Mouse (Mus musculus) forebrain, embryonic 15.5 days (tissue): Measurements from ENCODE around the gene Ctsll3. TPM values are rescaled to one million over a fixed set of nuclear protein-coding genes. Genes with fewer than 3 reads are reported as not detected.

ENCODE experiments used
- ATAC-seq: fragments of 200-750 bp; cut with Nextera tagmentation; replicated peaks from 2 replicates; pipeline ENCODE4 v1.8.0; 2017; ENCODE audit warnings: mild to moderate bottlenecking, moderate TSS enrichment, moderate library complexity
- H3K27ac ChIP-seq: fragments of 300-500 bp; sonication (generic); replicated peaks from 2 replicates; pipeline ENCODE4 v1.5.1; 2015; ENCODE audit warnings: mild to moderate bottlenecking, inconsistent platforms
- H3K27me3 ChIP-seq: fragments of 300-500 bp; sonication (generic); 2 replicates; pipeline ENCODE4 v1.6.1; 2015; ENCODE audit warnings: inconsistent platforms
- H3K36me3 ChIP-seq: fragments of 300-500 bp; sonication (generic); 2 replicates; pipeline ENCODE4 v1.6.1; 2015; ENCODE audit warnings: mild to moderate bottlenecking, inconsistent platforms
- H3K4me1 ChIP-seq: fragments of 300-500 bp; sonication (generic); 2 replicates; pipeline ENCODE4 v1.6.1; 2015; ENCODE audit warnings: inconsistent platforms
- H3K4me2 ChIP-seq: fragments of 300-500 bp; sonication (generic); replicated peaks from 2 replicates; pipeline ENCODE4 v1.6.1; 2015; ENCODE audit warnings: mild to moderate bottlenecking, inconsistent platforms
- H3K4me3 ChIP-seq: fragments of 300-500 bp; sonication (generic); 2 replicates; pipeline ENCODE4 v1.5.1; 2015; ENCODE audit warnings: mild to moderate bottlenecking, inconsistent platforms
- H3K9ac ChIP-seq: fragments of 300-500 bp; sonication (generic); replicated peaks from 2 replicates; pipeline ENCODE4 v1.6.1; 2015; ENCODE audit warnings: mild to moderate bottlenecking, inconsistent platforms
- H3K9me3 ChIP-seq: fragments of 300-500 bp; sonication (generic); 2 replicates; pipeline ENCODE4 v1.6.1; 2016; ENCODE audit warnings: inconsistent platforms
- WGBS: fragments of 180-500 bp; shearing (Covaris S2); methylation state at CpG from one replicate; pipeline ENCODE4 v1.1.7; 2015; ENCODE audit warnings: mixed read lengths; 5-methylcytosine and 5-hydroxymethylcytosine counted together
- polyA plus RNA-seq: library from polyadenylated mRNA; unstranded; fragments of >200 nt; fragmentation: Nextera tagmentation; extraction: Ambion mirVana; gene quantifications from 2 replicates; pipeline ENCODE4 v1.2.1, GENCODE M21; 2015

Ctsll3 gene
- polyA plus RNA-seq = not detected in 2 replicates

- no peak within 1 kb of the TSS for H3K9ac ChIP-seq
- no peak within 1 kb of the TSS for H3K4me2 ChIP-seq
- 78% methylated on average over 1 of the region's 1 CpGs for WGBS
- H3K4me3 ChIP-seq = no peak within 1 kb of the TSS
- no peak within 1 kb of the TSS for H3K27ac ChIP-seq
- no peaks in the 10 kb centered on the region for H3K4me1 ChIP-seq
- ATAC-seq = no peak
- H3K27me3 ChIP-seq = no peaks in the 10 kb centered on the region
- no peaks in the 10 kb centered on the region for H3K36me3 ChIP-seq
- H3K9me3 ChIP-seq = no peaks in the 10 kb centered on the region
Observed at GRCm38 (mm10) chr13:60802749-60803148, at the start of gene Ctsll3. TSS of gene Ctsll3 (minus strand) at chr13:60802849.

DNA sequence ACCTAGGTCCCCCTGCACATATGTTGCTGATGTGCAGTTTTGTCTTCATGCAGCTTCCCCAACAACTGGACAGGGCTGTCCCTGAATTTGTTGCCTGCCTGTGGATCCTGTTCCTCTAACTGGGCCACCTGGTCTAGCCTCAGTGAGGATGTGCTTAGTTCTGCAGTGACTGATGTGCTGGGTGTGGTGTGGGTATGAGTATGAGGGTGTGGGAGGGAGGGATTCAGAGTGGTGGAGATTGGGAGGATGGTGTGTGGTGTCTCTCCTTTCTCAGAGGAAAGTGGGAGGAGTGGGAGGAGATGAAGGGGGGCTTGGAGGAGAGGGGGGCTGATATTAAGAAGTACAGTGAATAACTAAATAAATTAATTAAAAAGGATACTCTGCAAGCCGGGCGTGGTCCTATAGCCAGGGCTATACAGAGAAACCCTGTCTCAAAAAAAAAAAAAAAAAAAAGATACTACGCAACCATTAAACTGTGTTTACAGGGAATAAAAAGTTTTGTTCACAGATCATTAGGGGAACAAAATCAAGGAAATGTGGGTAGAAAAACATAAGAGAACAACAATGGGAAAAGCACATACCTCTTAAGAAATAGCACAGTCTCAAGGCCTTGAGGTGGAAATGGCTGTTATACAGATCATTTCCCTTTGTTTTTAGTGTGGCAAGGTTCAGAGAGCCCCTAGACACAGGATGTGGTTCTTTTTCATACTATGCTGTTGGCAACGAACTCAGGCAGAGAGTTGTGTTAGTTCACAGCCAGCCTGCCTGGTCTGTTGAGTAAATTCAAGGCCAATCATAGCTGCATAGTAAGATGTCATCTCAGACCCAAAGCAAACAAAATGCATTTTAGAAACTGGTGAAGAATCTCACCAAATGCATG is 45.8 kb upstream of the Ctsll3 start:
- WGBS = 89% methylated on average over 4 of the region's 4 CpGs
- no peak for ATAC-seq
- H3K4me1 ChIP-seq = no peaks in the 10 kb centered on the region

GRCm38 (mm10) chr13:60843153-60843552 is 40.5 kb upstream of the Ctsll3 start:
- no peaks in the 10 kb centered on the region for H3K9me3 ChIP-seq
- no peak overlapping the region for H3K27ac ChIP-seq
- H3K36me3 ChIP-seq = no peaks in the 10 kb centered on the region
- no peaks in the 10 kb centered on the region for H3K4me1 ChIP-seq
- 77% methylated on average over 8 of the region's 8 CpGs for WGBS
- no peak overlapping the region for H3K4me3 ChIP-seq
- no peak overlapping the region for H3K9ac ChIP-seq
- ATAC-seq = no peak
- no peaks in the 10 kb centered on the region for H3K27me3 ChIP-seq
- H3K4me2 ChIP-seq = no peak overlapping the region

More for the DNA sequence above, 45.8 kb upstream of the Ctsll3 start:
- Histone ChIP-seq H3K27ac (no peak overlapping the region), H3K36me3 (no peaks in the 10 kb centered on the region), H3K4me3 (no peak overlapping the region), H3K9ac (no peak overlapping the region), H3K27me3 (no peaks in the 10 kb centered on the region), H3K4me2 (no peak overlapping the region), H3K9me3 (no peaks in the 10 kb centered on the region)

GRCm38 (mm10) chr13:60842703-60843102 is 40.1 kb upstream of the Ctsll3 start:
- Histone ChIP-seq H3K4me3 (no peak overlapping the region), H3K36me3 (no peaks in the 10 kb centered on the region), H3K9ac (no peak overlapping the region), H3K4me1 (no peaks in the 10 kb centered on the region), H3K27me3 (no peaks in the 10 kb centered on the region), H3K27ac (no peak overlapping the region), H3K9me3 (no peaks in the 10 kb centered on the region), H3K4me2 (no peak overlapping the region)
- ATAC-seq = no peak
- 86% methylated on average over 6 of the region's 6 CpGs for WGBS

DNA sequence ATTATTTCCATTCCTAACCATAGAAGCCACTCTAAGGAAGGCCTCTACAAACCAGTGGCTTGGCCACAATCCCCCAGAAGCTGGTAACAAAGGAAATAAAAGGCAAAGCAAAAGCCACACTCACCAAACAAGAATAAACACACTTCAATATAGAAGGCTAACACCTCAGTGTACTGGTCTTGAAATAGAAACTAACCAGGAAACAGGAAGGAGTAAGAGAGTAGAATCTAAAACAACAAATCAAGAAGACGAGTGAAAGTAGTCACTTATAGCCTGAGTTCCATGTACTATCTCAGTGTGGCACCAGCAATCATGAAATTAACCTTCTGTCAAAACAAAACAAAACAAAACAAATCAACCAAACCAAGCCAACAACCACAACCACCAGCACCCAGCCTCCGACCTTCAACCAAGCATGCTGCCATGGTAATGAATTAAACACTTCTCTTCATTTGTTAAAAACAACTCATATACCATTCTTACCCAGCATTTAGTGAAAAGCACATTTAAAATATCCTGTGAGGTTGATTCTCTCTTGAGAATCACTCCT is 36.8 kb upstream of the Ctsll3 start:
- Histone ChIP-seq H3K9ac (no peak overlapping the region), H3K27me3 (no peaks in the 10 kb centered on the region), H3K36me3 (no peaks in the 10 kb centered on the region), H3K4me2 (no peak overlapping the region), H3K4me3 (no peak overlapping the region), H3K9me3 (no peaks in the 10 kb centered on the region), H3K27ac (no peak overlapping the region), H3K4me1 (no peaks in the 10 kb centered on the region)
- WGBS = 75% methylated on average over 2 of the region's 2 CpGs
- ATAC-seq = no peak

DNA sequence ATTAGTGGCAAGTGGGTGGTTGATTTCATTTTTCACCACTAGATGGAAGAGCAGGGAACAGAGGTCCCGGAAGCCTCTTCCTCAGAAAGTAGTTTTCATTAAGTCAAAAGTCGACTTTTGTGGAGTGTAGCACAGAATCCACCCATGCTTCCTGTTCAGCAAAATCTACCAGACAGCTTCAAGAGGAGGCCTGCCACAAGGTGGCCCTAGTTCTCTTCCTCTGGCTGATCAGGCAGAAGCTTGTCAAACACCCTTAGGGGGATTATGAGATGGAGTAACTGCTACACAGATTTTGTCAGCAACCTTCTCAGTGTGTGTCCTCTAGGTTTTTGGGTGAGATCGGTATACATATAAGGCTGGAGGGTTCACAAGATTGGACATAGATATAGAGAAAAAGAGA is 23.4 kb upstream of the Ctsll3 start:
- Histone ChIP-seq H3K4me2 (no peak overlapping the region), H3K4me3 (no peak overlapping the region), H3K27me3 (no peaks in the 10 kb centered on the region), H3K9me3 (no peaks in the 10 kb centered on the region), H3K9ac (no peak overlapping the region), H3K4me1 (no peaks in the 10 kb centered on the region), H3K27ac (no peak overlapping the region), H3K36me3 (no peaks in the 10 kb centered on the region)
- 74% methylated on average over 3 of the region's 3 CpGs for WGBS
- no peak for ATAC-seq

DNA sequence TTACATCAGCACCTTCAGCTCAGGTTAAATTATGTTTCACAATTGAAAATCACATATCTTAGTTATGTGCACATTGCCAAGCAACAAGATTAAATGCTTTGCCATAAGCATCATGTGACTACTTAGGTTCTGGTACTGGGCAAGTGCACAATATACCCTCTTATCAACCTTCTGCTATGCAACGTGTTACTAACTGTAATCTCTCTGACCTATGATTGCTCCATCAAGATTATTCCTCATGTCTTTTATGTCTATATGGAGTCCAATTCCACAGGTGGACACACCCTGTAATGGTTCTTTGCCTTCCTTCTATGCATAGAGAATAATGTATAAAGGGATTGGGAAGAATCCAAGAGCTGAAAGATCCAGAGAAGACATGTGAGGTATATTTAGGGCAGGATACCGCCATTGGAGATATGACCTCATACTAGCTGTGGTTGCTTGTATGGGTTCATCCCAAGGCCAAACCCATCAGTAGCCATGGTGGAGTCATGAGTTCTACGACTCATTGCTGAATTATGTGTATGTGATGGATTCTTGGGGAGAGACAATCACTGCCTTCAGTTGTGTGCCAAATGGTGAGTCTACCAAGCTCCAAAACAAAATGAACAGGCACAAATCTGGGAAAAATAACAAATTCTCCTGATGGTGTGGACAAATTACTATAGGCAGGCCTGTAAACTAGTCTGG is 18.0 kb upstream of the Ctsll3 start:
- Histone ChIP-seq H3K4me1 (no peaks in the 10 kb centered on the region), H3K27me3 (no peaks in the 10 kb centered on the region), H3K4me2 (no peak overlapping the region), H3K36me3 (no peaks in the 10 kb centered on the region), H3K27ac (no peak overlapping the region), H3K9ac (no peak overlapping the region), H3K9me3 (no peaks in the 10 kb centered on the region), H3K4me3 (no peak overlapping the region)
- ATAC-seq = no peak
- 74% methylated on average over 3 of the region's 3 CpGs for WGBS

DNA sequence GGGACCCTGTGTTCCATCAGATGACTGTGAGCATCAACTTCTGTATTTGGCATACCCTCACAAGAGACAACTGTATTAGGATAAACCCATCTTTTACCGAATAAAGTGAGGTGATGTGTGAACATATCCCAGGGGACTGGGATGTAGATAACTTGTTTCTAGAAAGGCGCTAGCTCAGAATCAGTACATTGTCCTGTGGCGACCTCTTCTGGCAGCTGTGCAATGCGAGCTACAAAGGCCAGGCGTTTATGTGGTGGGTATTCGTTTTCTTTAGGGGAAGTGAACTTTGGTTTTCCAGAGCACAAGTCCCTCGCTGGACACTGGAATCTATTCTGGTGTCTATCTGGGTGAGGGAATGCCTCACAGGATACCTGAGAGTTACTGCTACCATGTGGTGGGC is 16.8 kb upstream of the Ctsll3 start:
- H3K4me2 ChIP-seq = no peak overlapping the region
- no peaks in the 10 kb centered on the region for H3K27me3 ChIP-seq
- no peak overlapping the region for H3K9ac ChIP-seq
- H3K4me3 ChIP-seq = no peak overlapping the region
- H3K9me3 ChIP-seq = no peaks in the 10 kb centered on the region
- H3K27ac ChIP-seq = no peak overlapping the region
- no peaks in the 10 kb centered on the region for H3K4me1 ChIP-seq
- no peaks in the 10 kb centered on the region for H3K36me3 ChIP-seq
- no peak for ATAC-seq
- WGBS = 13% methylated on average over 7 of the region's 7 CpGs

DNA sequence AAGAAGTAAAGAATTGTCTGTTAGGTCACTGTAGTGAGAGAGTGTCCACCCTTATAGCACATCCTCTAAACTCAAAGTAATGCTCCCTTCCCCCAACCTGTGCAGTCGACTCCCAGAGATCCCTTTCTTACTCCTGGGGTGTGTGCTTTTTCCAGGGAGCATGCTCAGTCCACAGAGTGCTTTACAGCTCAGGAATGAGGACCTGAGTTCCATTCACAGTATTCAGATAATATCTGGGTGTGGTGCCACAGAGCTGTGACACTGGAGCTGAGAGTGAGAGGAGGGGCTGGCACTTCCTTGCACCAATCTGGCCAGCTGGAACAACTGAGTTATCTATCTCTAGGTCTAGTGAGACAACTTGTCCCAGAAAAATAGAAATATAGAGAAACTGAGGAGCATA is 11.1 kb upstream of the Ctsll3 start:
- no peaks in the 10 kb centered on the region for H3K27me3 ChIP-seq
- WGBS = 67% methylated on average over 1 of the region's 1 CpGs
- no peak overlapping the region for H3K4me3 ChIP-seq
- no peaks in the 10 kb centered on the region for H3K36me3 ChIP-seq
- no peaks in the 10 kb centered on the region for H3K4me1 ChIP-seq
- no peak overlapping the region for H3K27ac ChIP-seq
- H3K4me2 ChIP-seq = no peak overlapping the region
- ATAC-seq = no peak
- H3K9me3 ChIP-seq = no peaks in the 10 kb centered on the region
- H3K9ac ChIP-seq = no peak overlapping the region

DNA sequence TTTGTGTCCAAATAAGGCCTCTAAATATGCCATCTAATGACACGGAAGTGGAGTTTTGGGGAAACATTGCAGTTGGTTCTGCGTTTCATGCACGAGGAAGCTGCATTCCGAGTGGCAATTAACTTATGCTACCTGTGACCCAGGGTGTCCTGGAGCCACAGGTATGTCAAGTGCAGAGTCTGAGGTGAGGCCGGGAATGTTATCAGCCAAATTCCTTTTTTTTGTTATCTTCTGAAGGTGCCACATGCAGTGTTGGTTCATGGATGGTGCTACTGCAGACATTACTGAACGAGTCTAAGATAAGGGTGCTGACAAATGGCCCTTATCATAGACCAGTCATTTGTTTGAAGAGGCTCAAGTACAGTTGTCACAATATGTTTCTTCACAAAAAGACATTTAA is 10.1 kb upstream of the Ctsll3 start:
- no peak overlapping the region for H3K4me2 ChIP-seq
- no peaks in the 10 kb centered on the region for H3K27me3 ChIP-seq
- no peaks in the 10 kb centered on the region for H3K36me3 ChIP-seq
- no peak overlapping the region for H3K4me3 ChIP-seq
- H3K9me3 ChIP-seq = no peaks in the 10 kb centered on the region
- no peaks in the 10 kb centered on the region for H3K4me1 ChIP-seq
- no peak overlapping the region for H3K27ac ChIP-seq
- no peak for ATAC-seq
- 94% methylated on average over 6 of the region's 6 CpGs for WGBS
- no peak overlapping the region for H3K9ac ChIP-seq

DNA sequence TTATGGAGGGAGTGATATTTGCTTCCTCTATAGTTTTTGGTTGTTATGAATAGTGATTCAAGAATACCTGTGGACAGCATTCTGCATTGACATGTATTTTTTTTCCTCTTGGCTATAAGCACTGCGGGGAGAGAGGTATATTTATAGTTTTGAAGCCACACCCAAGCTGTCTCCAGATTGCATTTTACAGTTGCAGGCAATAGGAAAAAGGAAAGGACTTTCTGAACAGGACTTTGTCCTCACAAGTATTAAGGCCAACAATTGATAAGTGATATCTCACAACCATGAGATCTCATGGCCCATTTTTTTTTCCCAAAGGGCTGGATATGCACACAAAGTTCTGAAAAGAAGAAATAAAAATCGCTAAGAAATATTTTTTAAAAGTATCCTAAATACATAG is 7.0 kb upstream of the Ctsll3 start:
- WGBS = 89% methylated on average over 2 of the region's 2 CpGs
- H3K36me3 ChIP-seq = no peaks in the 10 kb centered on the region
- H3K4me2 ChIP-seq = no peak overlapping the region
- H3K4me1 ChIP-seq = no peaks in the 10 kb centered on the region
- no peak overlapping the region for H3K4me3 ChIP-seq
- no peak overlapping the region for H3K9ac ChIP-seq
- ATAC-seq = no peak
- H3K9me3 ChIP-seq = no peaks in the 10 kb centered on the region
- H3K27me3 ChIP-seq = no peaks in the 10 kb centered on the region
- H3K27ac ChIP-seq = no peak overlapping the region

DNA sequence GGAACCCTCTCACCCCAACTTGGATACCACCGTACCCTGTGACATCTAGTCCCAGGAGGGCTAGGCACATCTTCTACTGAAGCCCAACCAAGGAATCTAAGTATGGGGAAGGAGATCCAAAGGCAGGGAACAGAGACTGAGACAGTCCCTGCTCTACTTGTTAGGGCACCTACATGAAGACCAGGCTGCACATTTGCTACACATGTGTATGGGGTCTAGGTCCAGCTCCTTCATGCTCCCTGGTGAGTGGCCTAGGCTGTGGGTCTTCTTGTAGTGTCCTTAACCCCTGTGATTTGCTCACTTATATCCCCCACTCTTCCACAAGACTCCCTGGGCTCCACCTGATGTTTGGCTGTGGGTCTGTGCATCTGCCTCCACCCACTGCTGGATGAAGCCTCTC is 13.2 kb downstream of the Ctsll3 start:
- Histone ChIP-seq H3K36me3 (no peaks in the 10 kb centered on the region), H3K9ac (no peak overlapping the region), H3K9me3 (no peaks in the 10 kb centered on the region), H3K4me3 (no peak overlapping the region), H3K4me2 (no peak overlapping the region), H3K4me1 (no peaks in the 10 kb centered on the region), H3K27me3 (no peaks in the 10 kb centered on the region), H3K27ac (no peak overlapping the region)
- 95% methylated on average over 1 of the region's 1 CpGs for WGBS
- no peak for ATAC-seq
